Mouse (Mus musculus) stomach, adult 2 months (tissue): ENCODE measurements around the gene Wfdc5. TPM values are rescaled to one million over a fixed set of nuclear protein-coding genes. Genes with fewer than 3 reads are reported as not detected.

Experiments
- polyA plus RNA-seq: library from polyadenylated mRNA; depleted of rRNA; stranded (reverse); fragments of >200 nt; gene quantifications from 2 replicates; pipeline ENCODE4 v1.2.3, GENCODE M21; 2012; rRNA removed

Wfdc5 gene
- 10.8 and 14.8 TPM in 2 replicates for polyA plus RNA-seq

GRCm38 (mm10) chr2:164182692-164183255 is at the start of gene Wfdc5:
Gene Wfdc5, minus strand, starts transcription at chr2:164182742.

DNA sequence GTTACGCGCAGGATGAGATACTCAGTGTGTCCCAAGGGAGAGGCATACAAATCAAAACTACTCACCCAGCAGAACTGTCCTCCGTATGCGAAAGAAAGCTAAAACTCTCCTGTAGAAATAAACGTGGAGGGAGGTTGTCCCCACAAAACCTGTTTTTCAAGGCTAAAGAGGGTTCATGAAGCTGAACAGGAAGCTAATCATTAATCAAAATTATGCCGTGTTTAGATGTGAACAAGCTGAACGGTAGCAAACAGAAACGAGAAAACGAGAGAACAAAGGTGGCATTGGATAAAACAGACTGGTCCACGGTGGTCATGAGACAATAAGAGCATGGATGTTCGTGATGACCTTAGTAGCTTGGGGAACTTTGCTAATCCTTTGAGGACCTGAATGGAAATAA is 39.0 kb upstream of the Wfdc5 start, which contains the start of gene Wfdc15b:
Gene Wfdc15b (minus strand): TSS at position 139 of the 400 bp plus-strand sequence.

GRCm38 (mm10) chr2:164199626-164200327 is 17.2 kb upstream of the Wfdc5 start, which contains the start of gene Wfdc15a:
Gene Wfdc15a, minus strand, starts transcription at chr2:164200130.

GRCm38 (mm10) chr2:164190576-164190975 is 8.0 kb upstream of the Wfdc5 start, which contains the start of gene Wfdc12:
Gene Wfdc12, minus strand, starts transcription at chr2:164190608.

GRCm38 (mm10) chr2:164170902-164171301 is 11.6 kb downstream of the Wfdc5 start, which contains the start of gene Kcns1:
Gene Kcns1, minus strand, starts transcription at chr2:164171113.

Other genes with a start within 250 kb of the Wfdc5 start
- gene Ywhab, start 187.8 kb downstream of the Wfdc5 start, polyA plus RNA-seq, result 23.0 and 23.8 TPM in 2 replicates
- gene Pabpc1l, start 157.3 kb downstream of the Wfdc5 start, polyA plus RNA-seq, result 0.06 and 0.25 TPM in 2 replicates
- 3.3 and 3.8 TPM in 2 replicates for gene Stk4, start 112.4 kb downstream of the Wfdc5 start, polyA plus RNA-seq
- gene Tomm34, start 111.6 kb downstream of the Wfdc5 start, polyA plus RNA-seq, result 24.2 and 26.3 TPM in 2 replicates
- gene Kcns1, start 11.6 kb downstream of the Wfdc5 start, polyA plus RNA-seq, result 0.08 and 0.40 TPM in 2 replicates
- gene Wfdc12, start 7.9 kb upstream of the Wfdc5 start, polyA plus RNA-seq, result 2.2 and 4.7 TPM in 2 replicates
- not detected in 2 replicates for gene Wfdc15a, start 17.4 kb upstream of the Wfdc5 start, polyA plus RNA-seq
- gene Wfdc15b, start 38.9 kb upstream of the Wfdc5 start, polyA plus RNA-seq, result 1.7 TPM in 1 of 2 replicates, not detected in the other
- gene Svs2, start 55.7 kb upstream of the Wfdc5 start, polyA plus RNA-seq, result not detected in 2 replicates
- not detected in 2 replicates for gene Svs3b, start 73.9 kb upstream of the Wfdc5 start, polyA plus RNA-seq
- not detected in 2 replicates for gene Svs4, start 95.7 kb upstream of the Wfdc5 start, polyA plus RNA-seq
- not detected in 2 replicates for gene Svs3a, start 106.5 kb upstream of the Wfdc5 start, polyA plus RNA-seq
- gene Svs6, start 134.0 kb upstream of the Wfdc5 start, polyA plus RNA-seq, result not detected in 2 replicates
- gene Svs5, start 150.0 kb upstream of the Wfdc5 start, polyA plus RNA-seq, result not detected in 2 replicates
- gene Slpi, start 206.4 kb upstream of the Wfdc5 start, polyA plus RNA-seq, result 82.6 and 153 TPM in 2 replicates
- 3.5 and 6.9 TPM in 2 replicates for gene Rbpjl, start 220.4 kb upstream of the Wfdc5 start, polyA plus RNA-seq
- gene Matn4, start 222.4 kb upstream of the Wfdc5 start, polyA plus RNA-seq, result 0.78 and 1.2 TPM in 2 replicates